Mouse (Mus musculus): ENCODE measurements around the gene Tssk6.

DNA sequence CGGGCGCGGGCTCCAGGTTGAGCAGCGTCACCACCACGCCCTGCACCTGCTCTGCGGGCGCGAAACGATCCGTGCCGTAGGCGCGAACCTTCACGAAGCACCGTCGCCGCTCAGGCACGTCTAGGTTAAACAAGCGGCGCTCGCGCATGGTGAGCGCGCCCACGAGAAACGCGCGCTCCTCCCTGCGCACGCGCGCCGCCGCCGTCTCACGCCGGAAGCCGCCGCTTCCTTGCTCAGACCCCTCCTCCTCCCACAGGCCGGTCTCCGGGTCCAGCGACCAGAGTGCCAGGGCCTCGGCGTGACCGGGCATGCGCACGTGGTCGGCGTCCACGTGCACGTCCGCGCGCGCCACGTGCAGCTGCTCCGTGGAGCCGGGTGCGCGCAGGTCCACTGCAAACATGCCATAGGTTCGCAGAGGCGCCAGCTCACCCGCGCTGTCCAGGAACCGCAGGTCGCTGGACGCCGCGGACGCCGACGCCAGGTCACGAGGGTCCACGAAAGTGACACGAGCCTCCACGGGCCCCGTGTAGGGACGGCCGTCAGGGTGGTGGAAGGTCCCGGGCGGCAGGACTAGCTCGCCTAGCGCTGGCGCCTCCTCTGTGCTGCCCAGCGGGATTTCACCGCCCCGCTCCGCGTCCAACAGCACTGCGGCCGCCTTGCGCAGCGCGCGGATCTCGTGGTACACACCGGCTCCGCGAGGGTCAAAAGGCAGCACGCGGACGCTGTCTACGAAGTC, 19.8 kb upstream of the Tssk6 start:
- no peak for TF ChIP-seq GATA1 (IDR thresholded peaks at IDR 0.05; ENCODE audit: borderline replicate concordance, low read length)
- no peak for TF ChIP-seq FLI1 (IDR thresholded peaks at IDR 0.05; ENCODE audit: low read length)

Measured in megakaryocyte, embryonic 14.5 days (primary cell).